Mouse (Mus musculus): ENCODE data around the gene Srsf6.

GRCm38 (mm10) chr2:162889731-162890130, 41.6 kb upstream of the Srsf6 start:
- TF ChIP-seq POLR2A (IDR thresholded peaks at IDR 0.05; ENCODE audit: borderline replicate concordance, insufficient read depth, low read length) (no peak), CTCF (IDR thresholded peaks at IDR 0.05; ENCODE audit: borderline replicate concordance, insufficient read depth, low read depth, low read length) (no peak)

All from cerebellum, adult 2 months (tissue).